Mouse (Mus musculus) kidney, postnatal 36 days (tissue): ENCODE measurements around the gene Mettl27.
"Not testable (repeated sequence)": the region's sequence is repeated elsewhere in the genome, so short reads cannot be mapped to it uniquely, and the experiment has no call there.

Experiments used
- DNase-seq, 2 experiments: peaks; one replicate each; pipeline ENCODE4 v3.0.0; 2021 to 2022; ENCODE audit warnings: mixed read lengths in 2 of 2

Gene Mettl27

DNA sequence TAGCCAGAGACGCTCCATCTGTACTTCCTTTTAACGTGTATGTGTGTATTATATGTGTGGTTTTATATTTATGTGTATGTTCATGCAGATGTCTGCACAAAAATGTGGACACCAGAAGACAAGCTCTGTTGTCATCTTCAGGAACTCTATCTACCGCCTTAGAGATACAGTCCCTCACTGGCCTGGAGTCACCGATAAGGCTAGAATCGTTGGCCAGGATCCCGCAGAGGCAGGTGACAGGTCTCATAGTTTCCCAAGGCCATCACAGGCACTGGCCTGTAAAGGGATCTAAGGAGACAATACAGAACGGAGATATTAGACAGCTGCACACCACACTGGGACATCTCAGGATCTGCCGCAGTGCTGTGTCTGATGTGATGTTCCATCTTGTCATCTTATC is 11.1 kb upstream of the Mettl27 start:
- DNase-seq = no peak

DNA sequence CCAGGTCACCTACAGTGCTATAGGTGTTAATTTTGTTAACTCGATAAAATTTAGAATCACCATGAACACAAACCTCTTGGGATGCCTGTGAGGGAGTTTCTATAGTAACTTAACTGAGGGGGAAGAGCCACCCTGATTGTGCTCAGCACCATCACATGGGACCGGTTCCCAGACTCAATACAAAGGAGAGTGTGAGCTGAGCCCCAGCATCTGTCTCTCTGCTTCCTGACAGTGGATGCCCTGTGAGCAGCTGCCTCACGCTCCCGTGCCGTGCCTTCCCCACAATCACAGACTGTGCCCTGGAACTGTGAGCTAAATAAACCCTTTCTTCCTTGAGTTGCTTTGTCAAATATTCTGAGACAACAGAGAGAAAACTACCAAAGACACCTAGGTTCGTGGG is 9.0 kb upstream of the Mettl27 start:
- DNase-seq = no peak

GRCm38 (mm10) chr5:134926726-134927125 is 5.4 kb upstream of the Mettl27 start:
- DNase-seq = no peak

GRCm38 (mm10) chr5:134929988-134930387 is 2.2 kb upstream of the Mettl27 start:
- DNase-seq = no peak

DNA sequence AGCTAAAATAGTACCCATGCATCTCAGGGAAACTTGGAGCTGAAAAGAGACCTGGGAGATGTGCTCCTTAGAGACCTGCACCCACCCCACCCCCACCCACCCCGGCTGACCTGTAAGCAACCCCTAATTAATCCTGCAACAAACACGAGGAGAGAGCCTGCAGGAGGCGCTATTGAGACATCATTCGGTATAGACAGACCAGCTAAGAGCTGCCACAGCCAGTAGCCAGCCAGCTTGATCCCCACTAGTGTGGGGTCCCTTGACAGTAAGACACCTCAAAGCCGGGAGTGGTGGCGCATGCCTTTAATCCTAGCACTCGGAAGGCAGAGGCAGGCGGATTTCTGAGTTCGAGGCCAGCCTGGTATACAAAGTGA is 722 bp downstream of the Mettl27 start:
- DNase-seq = peak; percentile 66 to 79

DNA sequence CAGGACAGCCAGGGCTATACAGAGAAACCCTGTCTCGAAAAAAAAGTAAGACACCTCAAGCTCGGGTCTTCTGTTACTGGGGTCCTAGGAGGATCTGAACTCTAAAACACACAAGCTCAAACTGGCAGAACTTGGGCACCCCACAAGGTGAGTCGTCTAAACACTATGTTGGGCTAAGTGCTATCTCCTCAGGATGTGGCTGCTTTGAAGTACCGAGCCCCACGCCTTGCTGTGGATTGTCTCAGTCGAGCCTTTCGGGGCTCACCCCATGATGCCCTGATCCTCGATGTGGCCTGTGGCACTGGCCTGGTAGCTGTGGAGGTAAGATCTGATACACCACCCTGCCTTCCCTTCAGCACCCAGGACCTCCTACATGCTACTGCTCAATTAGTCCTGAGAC is 1.1 kb downstream of the Mettl27 start:
- DNase-seq = no peak

DNA sequence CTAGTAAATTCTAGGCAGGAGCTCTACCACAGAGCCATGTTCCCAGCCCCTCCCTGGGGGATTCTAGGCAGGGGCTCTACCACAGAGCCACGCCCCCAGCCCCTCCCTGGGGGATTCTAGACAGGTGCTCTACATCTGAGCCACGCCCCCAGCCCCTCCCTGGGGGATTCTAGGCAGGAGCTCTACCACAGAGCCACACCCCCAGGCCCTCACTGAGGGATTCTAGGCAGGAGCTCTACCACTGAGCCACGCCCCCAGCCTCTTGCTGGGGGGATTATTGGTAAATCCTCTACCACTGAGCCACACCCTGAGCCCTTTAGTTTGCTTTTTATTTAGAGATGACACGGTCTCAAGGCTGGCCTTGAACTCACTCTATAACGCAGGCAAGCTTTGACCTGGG is 1.5 kb downstream of the Mettl27 start:
- DNase-seq = not testable (repeated sequence)

- no peak for DNase-seq
These were observed 2.5 kb downstream of the Mettl27 start for GRCm38 (mm10) chr5:134934666-134935065.

DNA sequence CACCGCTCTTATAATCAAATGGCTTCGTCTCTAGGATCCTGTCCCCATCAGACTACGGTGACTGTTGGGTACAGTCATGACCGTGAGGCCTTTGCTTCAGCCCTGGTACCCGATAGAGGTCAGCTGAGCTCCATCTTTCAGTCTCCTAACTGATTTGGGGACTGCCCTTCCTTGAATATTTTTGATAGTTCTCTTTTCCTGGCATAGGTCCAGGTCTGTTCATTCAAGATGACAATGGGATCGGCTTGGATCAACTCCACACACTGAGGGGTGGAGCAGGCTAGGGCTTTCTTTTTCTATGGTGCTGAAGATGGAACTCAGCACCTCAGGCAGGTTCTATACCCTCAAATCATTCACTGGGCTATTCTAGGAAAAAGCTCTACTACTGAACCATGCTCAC is 3.9 kb downstream of the Mettl27 start:
- no peak for DNase-seq

DNA sequence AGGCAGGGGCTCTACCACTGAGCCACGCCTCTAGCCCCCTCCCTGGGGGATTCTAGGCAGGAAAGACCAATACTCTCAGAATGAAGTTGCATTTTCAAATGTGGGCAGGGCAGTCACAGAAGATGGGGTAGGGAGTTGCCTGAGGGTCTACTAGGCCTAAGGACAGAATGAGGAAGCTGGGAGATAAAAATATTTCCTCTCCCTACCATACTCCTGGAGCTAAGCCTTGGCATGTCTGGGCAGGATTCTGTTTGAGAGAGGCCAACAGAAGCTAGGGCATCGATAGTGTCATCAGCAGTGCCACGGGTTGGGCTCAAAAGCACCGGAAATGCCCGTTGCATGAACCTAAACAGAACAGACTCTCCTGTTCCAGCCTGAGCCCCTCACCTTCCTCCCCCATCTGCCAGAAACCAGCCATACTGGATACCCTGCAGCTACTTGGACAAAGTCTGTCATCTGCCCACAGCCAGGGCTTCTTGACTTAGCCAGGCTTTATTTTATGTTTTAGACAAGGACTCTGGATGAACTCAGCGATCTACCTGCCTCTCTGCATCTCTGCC is 4.5 kb downstream of the Mettl27 start:
- no peak for DNase-seq

GRCm38 (mm10) chr5:134939069-134939468 is 6.9 kb downstream of the Mettl27 start:
- no peak for DNase-seq

DNA sequence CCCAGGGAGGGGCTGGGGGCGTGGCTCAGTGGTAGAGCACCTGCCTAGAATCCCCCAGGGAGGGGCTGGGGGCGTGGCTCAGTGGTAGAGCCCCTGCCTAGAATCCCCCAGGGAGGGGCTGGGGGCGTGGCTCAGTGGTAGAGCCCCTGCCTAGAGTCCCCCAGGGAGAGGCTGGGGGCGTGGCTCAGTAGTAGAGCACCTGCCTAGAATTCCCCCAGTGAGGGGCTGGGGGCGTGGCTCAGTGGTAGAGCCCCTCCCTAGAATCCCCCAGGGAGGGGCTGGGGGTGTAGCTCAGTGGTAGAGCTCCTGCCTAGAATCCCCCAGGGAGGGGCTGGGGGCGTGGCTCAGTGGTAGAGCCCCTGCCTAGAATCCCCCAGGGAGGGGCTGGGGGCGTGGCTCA is 7.4 kb downstream of the Mettl27 start:
- not testable (repeated sequence) for DNase-seq

GRCm38 (mm10) chr5:134941472-134942209 is 9.5 kb downstream of the Mettl27 start:
- DNase-seq = peak; percentile 39 to 65

DNA sequence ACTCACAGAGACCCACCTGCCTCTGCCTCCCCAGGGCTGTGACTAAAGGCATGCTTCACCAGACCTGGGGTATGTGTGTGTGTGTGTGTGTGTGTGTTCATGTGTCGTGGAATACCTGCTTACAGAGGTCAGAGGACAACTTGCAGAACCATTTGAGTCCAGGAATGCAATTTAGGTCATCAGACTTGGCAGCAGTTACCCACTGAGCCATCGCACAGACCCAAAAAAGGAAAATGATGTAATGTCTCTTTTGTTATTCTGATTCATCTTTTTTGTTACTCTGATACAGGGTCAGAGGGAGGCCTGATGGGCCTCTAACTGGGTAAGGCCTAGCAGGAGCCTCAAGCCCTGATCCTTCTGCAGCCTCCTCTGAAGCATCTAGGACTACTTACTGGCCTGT is 10.6 kb downstream of the Mettl27 start:
- peak; percentile 36 to 50 for DNase-seq

- no peak for DNase-seq
These were observed 12.0 kb downstream of the Mettl27 start for GRCm38 (mm10) chr5:134944179-134944578.

GRCm38 (mm10) chr5:134945266-134945959 is 13.2 kb downstream of the Mettl27 start:
- DNase-seq = no peak

- DNase-seq = no peak
These were observed 14.1 kb downstream of the Mettl27 start for GRCm38 (mm10) chr5:134946063-134946856.

- peak; percentile 31 to 45 for DNase-seq
These were observed 14.7 kb downstream of the Mettl27 start, which contains the start of gene Cldn4 for GRCm38 (mm10) chr5:134946857-134947255. TSS of gene Cldn4 (minus strand) at chr5:134946934.

DNA sequence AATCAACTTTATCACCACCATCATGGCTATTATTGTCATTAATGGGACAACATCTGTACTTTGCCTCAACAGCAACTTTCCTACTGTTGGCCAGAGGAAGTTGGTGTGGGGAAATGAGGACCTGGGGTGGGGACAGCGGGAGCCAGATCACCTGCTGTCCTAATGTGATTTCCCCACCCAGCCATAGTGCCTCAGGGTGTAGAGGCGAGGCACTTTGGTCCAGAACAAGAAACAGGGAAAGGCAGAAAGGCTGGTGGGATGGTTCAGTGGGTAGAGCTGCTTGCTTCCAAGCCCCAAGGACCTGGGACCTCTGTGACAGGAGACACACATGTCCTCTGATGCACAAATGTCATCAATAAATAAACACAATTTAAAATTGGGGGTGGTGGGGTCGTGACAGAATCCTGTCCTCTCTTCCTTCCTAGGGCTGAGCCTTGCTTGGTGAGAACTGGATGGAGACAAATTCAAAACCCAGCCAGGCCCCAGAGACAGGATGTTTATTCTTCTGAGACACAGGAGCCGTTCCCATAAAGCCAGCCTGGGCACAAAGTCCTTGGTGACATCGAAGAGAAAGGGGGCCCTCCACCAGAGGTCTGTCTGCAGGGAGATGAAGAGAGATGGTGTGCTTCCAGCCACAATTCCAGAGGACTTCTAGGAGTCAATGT is 15.4 kb downstream of the Mettl27 start:
- no peak for DNase-seq

DNA sequence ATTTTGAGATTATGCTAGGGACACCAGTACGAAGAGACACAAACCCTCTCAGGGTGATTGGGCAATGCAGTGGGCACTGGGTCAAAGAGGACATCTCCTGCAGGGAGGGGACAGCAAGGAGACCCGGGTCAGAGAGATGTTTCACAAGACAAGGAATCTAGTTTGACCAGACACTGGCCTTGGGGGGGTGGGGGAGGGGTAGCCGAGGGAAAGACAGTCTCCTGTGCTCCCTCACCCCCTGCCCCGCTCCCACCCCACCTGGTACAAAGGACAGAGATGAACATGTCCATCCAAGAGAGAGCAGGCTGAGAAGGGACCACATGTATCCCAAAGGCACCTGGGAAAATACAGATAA is 15.9 kb downstream of the Mettl27 start:
- DNase-seq = no peak

- peak; percentile 15 to 21 for DNase-seq
These were observed 19.1 kb downstream of the Mettl27 start for GRCm38 (mm10) chr5:134951053-134951884.

DNA sequence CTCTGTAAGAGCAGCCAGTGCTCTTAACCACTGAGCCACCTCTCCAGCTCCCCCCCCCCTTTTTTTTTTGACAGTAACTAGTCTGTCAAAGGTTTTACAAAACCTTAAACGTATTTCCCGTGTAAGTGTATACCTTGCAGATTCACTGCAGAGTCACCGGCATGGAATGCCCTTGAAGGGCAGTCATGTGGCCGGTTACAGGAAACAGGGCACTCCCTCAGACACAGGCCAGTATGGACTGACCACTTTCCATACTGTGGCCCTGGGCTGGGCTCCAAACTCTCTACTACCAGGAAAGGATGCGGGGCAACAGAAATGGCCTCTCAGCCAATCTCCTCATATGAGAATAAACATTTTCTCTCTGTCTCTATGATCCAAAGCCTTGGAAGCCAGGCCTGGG is 23.3 kb downstream of the Mettl27 start:
- no peak for DNase-seq
